Mouse (Mus musculus) layer of hippocampus, adult 18-20 months (tissue): Measurements from ENCODE around the gene Gm4353. TPM values are rescaled to one million over a fixed set of nuclear protein-coding genes. Genes with fewer than 3 reads are reported as not detected.
"Not testable (repeated sequence)": the region's sequence is repeated elsewhere in the genome, so short reads cannot be mapped to it uniquely, and the experiment has no call there.

Experiments
- DNase-seq, 2 experiments: peaks; one replicate each; pipeline ENCODE4 v3.0.0; 2022; ENCODE audit warnings: low spot score in 2 of 2
- long read RNA-seq: library from polyadenylated mRNA; stranded (forward); transcript quantifications from one replicate; pipeline ENCODE4 v2.0.0, GENCODE M21; 2021
- total RNA-seq, 2 experiments: library from RNA; stranded (reverse); gene quantifications; 2 replicates each; pipeline ENCODE4 v1.2.3; 2021

Gene Gm4353
- 1 to 10 TPM; 3.1 to 3.3 TPM for total RNA-seq
- long read RNA-seq = 0 reads

- DNase-seq = not testable (repeated sequence)
These were observed at the start of gene Gm4353 for GRCm38 (mm10) chr7:116084366-116084765. Gene Gm4353 (minus strand): TSS chr7:116084635.

- peak; percentile 64 to 85 for DNase-seq
These were observed 47.6 kb upstream of the Gm4353 start for GRCm38 (mm10) chr7:116132078-116132477.

DNA sequence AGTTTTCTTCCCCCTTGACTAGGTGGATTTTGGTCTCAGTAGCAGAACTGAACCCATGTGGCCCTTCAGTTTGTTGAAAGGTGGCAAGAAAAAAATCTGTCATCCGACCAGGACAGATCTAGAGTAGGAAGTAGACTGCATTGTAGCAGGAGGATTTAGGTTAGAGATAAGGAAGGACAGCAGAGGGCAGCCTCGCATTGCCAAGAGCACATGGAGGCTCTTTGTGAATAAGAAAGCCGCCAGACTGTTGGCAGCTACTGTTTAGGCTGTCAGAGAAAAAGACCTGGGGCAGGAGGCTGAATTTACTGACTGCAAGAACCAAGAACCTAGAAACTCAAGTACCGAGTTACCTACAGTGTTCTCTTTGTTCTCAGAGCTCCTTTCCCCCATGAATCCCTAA is 47.0 kb upstream of the Gm4353 start:
- DNase-seq = peak in 1 of 2 experiments; percentile 27

DNA sequence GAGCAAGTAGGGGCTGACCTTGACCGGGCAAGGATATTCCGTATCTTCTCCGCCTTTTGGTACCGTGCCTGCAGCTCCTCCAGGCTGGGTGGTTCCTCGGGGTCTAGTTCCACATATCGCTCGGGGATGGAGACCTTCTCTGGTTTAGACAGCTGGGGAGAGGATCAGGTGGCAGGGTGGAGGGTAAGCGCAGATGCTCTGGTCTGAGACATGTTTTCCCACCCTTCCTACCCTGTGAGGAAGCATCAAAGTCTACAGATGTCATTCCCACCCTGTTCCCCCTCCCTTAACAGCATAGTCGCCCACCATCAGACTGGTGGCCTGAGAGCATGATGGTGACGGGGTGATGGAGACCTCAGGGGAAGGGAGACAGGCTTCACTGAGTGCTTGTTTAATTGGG is 44.9 kb upstream of the Gm4353 start:
- no peak for DNase-seq

GRCm38 (mm10) chr7:116128286-116128685 is 43.9 kb upstream of the Gm4353 start:
- DNase-seq = no peak

GRCm38 (mm10) chr7:116127052-116127451 is 42.6 kb upstream of the Gm4353 start:
- DNase-seq = no peak

- no peak for DNase-seq
These were observed 41.2 kb upstream of the Gm4353 start for GRCm38 (mm10) chr7:116125671-116126070.

GRCm38 (mm10) chr7:116124057-116124456 is 39.6 kb upstream of the Gm4353 start:
- DNase-seq = no peak

GRCm38 (mm10) chr7:116123597-116123985 is 39.2 kb upstream of the Gm4353 start:
- no peak for DNase-seq

DNA sequence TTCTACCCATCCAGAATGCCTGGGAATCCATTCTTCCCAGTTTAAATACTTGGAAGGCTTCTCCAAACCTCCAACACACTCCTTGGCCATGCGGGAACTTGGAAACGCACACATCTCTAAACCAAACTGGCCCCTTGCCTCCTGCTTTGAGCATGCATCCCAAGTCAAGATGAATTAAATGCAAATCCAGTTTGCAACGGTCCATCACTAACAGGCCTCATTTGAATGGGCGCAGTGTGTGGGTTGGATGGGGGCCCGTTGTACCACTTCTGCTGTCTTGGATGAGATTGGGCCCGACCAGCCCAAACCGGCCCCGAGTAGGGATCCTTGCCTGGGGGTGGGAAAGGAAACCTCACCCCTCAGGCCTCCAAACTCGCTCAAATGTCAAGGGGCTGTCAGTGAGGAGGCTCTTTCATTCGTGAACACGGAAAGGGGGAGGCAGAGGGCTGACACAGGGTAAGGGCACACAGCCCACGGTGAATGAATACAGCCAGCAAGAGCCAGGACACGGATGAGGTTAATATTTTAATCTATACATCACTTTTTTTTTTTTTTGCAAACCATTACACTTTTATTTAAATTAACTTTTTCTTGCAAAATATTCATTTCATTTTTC is 38.7 kb upstream of the Gm4353 start:
- DNase-seq = no peak

DNA sequence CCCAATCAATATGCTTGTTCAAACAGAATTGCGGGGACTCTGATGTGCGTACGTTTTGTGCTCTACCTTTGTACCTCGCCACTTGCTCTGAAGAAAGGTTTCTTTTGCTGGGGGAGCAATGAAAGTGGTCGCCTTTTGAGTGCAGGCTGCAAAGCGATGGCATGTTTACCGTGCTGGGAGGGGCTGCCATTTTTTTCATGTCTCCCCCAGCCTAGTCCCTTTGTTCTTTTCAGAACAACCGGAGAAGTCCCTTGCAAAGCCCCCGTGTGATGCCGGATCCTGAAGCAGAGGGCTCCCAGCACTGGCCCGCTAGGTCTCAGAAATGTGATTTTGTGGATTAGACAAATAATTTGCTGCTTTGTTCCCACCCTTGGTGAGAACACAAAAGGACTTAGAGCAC is 36.8 kb upstream of the Gm4353 start:
- no peak for DNase-seq

- DNase-seq = no peak
These were observed 36.3 kb upstream of the Gm4353 start for GRCm38 (mm10) chr7:116120737-116121136.

DNA sequence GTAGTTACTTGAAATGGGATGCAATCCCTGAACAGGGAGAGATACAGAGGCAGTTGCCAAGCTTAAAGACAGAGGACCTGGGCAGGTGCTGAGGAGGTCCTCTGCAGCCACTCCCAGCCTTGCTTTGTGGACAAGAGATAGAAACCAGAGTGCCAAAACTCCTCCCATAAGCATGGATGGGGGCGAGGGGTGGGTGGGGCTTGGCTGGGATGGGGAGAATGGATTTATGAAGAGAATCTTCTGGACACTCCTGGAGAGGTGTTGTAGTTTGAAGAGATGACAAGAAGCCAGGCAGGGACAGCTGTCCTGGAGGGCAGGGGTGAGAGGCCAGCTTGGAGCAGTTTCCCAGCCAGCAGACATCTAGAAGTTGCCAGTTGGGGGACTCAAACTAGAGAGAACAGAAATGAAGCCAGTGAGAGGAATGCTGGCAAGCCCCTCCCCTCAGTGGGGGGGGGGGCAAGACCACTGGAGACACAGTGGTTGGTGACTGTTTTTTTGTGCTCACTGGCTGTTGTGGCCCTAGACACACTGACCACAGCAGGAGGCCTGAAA is 34.9 kb upstream of the Gm4353 start:
- no peak for DNase-seq

GRCm38 (mm10) chr7:116115991-116116390 is 31.6 kb upstream of the Gm4353 start:
- no peak for DNase-seq

DNA sequence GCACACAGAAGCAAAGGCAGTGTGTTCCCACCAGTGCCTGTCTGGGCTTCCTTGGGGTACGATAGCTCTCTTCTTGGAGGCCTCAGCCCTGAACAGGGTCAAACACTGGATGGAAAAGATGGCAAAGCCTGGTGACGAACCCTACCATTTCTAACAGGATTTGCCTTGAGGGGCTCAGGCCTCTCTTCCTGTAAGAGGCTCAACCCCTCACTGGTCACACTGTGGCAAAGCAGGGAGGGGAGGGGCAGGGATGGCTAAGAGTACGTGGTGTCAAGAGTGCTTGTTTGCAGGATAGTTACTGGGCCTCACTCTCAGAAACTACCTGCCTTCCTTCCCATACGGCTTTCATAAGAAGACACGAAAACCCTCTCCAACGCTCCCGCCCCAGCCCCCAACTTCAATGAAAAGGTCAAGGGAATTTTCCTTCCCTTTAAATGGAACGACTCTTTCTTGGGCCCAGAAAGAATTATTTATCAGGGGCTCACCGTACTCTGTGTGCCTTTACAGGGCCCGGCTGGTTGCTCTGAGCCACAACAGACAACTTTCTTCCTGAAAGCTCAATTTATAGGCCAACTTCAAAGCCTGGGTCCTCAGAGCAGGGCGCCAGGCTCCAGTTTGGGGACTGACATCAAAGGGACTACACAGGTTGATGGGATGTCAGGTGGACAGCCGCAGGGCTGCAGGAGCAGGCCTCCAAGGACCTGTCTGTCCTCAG is 30.9 kb upstream of the Gm4353 start:
- no peak for DNase-seq

DNA sequence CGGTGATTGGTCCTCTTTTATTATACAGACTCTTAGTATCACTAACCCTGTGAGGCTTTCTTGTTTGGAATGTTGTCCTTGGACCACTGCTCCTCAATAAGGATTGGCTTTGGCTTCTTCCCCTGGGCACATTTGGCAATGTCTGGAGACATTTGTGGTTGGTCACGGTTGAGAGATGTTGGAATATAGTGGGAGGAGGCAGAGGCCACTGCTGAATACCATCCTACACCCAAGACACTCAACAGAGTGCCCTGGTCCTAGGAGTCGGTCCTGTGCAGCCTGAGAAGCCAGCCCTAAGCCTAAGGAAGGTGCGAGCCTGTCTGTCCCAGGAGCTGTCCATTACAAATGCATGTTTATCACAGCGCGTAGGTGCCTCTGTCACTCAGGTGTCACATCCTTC is 27.1 kb upstream of the Gm4353 start:
- DNase-seq = no peak

- DNase-seq = no peak
These were observed 26.2 kb upstream of the Gm4353 start for GRCm38 (mm10) chr7:116110661-116111060.

- no peak for DNase-seq
These were observed 18.7 kb upstream of the Gm4353 start for GRCm38 (mm10) chr7:116103091-116103490.

- DNase-seq = no peak
These were observed 15.6 kb upstream of the Gm4353 start for GRCm38 (mm10) chr7:116099952-116100528.

- no peak for DNase-seq
These were observed 9.0 kb upstream of the Gm4353 start for GRCm38 (mm10) chr7:116093466-116093850.

- peak; percentile 97 to 99 for DNase-seq
These were observed 8.5 kb upstream of the Gm4353 start for GRCm38 (mm10) chr7:116092710-116093465.

- no peak for DNase-seq
These were observed 23.7 kb downstream of the Gm4353 start for GRCm38 (mm10) chr7:116060739-116061138.
